Mouse (Mus musculus): ENCODE measurements at regions not wholly inside any gene's neighbourhood (a gene's known extent, or its start where the extent isn't known, plus 50 kb on each side); places are given as distances from the start of the nearest gene placed in this dataset.

DNA sequence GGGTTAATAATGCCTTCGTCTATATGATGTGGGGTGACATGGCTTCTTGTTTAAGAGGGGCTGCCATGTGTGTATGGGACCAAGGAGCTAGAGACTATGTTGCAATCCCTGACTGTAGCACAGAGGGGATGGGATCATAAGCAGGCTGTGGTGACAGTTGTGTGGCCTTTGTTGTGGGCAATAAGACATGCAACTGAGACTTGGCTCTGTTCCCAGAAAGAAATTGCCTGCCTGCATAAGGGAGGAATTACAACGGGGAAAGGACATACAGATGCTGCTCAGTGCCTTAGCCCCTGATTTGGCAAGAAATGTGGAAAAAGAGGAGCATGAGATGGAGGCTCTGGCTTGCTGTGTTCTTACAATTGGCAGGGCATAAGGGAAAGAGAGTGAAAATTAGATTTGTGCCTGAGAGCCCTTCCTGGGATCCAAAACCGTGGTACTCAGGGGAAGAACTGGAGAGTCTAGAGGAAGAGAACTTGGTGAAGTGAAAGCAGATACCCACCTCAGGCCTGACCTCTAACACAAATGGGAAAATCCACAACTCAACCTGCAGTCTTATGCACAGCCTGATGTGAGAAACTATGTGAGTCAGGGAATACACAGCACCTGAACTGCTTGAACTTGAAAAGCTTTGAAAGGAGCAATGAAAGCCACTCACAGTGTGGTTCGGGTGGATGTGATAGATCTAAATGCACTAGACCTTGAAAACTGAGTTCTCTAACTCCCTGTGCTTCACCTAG is 271.9 kb downstream of the 4930544G11Rik start:
- peak in 1 of 2 experiments; percentile 0 for DNase-seq (ENCODE audit: extremely low spot score in 1 of 2, low spot score in 1 of 2)

DNA sequence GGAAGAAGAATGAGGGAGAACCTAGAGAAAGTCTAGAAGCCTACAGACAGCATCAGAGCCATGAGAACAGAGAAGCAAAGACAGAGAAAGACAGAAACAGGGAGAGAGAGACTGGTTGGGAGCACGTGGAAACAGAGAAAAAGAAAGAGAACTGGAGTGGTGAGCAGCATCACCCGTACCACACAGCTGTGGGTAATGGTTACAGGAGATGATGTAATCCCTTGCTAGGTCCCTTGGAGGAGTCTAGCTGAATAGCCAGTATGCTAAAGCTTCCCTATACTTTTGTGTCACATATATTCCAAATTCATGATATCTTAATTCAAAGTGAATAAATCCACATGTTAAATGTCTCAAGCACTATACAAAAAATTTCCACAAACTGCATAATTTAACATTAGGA is 284.0 kb downstream of the 4930544G11Rik start:
- DNase-seq (ENCODE audit: extremely low spot score in 1 of 2, low spot score in 1 of 2), result no peak

DNA sequence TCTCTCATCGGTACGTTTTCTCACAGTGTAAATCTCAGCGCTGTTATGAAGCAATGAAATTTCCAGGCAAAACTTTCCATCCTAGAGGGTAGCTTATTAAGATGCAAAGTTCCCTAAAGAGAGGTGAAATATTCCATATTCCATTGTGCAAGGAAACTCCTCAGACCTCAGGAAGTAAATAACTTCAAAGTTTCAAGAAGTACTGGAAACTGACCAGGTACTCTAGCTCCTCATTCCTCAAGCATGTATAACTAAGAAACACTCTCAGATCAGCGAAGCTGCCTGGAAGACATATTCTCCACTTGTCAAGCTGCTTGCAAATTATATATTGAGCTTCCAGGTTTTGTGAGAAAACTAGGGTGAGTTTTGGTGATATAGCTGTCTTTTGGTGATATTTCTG is 279.8 kb upstream of the Mad2l1 start:
- DNase-seq (ENCODE audit: extremely low spot score in 1 of 2, low spot score in 1 of 2), result no peak

DNA sequence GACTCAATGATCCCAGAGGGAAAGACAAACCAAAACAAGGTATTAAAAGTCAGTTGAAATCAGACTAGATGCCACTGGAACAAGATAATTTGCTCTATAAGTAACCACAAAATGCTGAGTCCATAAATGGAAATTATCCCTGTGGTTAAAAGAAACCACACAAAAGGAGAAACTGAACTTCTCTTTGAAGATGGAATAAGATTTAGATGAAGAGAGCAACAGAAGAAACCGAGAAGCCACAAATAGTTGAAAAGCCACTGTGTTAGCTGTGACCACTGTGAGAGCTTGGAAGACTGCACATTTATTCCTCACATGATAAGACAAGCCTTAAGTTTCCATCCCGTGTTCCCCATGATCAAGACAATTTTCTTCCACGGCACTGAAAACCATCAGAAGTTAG is 271.8 kb upstream of the Mad2l1 start:
- no peak for DNase-seq (ENCODE audit: extremely low spot score in 1 of 2, low spot score in 1 of 2)

DNA sequence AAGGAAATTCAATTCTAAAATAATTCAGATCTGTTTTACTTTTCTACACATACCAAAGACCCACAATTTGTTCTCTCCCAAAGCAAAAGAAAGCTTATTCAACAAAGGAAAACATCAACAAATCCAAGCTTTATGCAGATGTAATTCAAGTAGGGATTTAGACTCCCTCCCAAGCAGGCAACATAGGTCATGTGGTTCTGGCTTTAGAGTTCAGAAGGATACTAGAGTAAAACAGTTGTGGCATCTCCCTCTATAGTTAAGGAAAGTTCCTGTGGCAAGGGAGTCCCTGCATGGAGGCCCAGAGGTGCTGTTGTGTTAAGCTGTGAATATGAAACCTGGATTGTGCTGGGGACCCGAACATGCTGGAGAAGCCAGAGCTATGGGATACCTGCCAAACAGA is 271.3 kb upstream of the Mad2l1 start:
- no peak for DNase-seq (ENCODE audit: extremely low spot score in 1 of 2, low spot score in 1 of 2)

DNA sequence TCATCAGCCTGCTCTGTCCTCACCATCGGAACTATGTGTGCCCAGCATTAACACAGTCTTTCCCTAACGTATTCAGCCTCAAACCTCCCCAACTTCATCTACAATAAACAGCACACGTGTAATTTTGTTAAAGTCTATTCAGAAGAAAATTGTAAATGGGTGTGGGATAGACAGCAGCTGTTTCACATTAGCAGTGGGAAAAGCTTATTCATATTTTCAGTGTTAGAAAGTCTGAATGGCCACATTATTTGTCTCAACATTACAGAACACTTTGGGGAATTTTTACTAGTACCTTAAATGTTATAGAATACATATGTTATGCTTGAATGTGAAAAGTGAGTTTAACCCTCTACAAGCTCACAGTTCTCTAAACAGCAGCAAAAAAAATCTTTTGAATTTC is 266.8 kb upstream of the Mad2l1 start:
- DNase-seq (ENCODE audit: extremely low spot score in 1 of 2, low spot score in 1 of 2), result no peak

DNA sequence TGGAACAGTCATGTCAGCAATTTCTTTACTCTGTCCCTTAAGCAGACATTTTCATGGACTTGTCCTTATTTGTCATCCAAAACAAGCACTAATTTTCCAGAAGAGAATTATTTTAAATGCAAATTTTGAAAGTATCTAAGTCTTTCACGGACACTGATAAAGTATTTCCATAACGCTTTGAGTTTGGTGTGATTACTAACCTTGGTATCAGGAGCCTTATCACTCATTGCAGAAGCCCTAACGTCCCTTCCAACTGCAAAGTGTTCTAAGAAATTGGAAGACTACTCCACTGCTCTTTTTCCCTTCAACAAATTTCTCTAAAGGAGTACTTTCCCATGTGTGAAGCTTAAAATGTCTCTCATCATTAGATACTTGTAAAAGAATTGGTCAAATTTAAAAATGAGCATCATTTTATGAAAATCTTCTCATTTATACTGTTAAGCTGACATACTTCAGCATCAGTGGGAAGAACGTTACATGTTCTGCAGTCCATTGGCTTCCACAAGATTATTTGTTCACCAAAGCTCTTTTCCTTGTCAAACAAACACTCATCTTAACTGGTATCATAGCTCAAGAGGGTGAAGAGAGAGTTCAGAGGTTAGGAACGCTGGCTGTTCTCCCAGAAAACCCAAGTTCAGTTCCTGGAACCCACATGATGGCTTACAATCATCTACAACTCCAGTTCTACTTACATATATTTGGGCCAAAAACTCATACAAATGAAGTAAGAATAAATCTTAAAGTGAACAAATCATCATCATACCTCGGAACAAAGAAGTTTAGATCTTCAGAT is 263.6 kb upstream of the Mad2l1 start:
- DNase-seq (ENCODE audit: extremely low spot score in 1 of 2, low spot score in 1 of 2), result no peak

DNA sequence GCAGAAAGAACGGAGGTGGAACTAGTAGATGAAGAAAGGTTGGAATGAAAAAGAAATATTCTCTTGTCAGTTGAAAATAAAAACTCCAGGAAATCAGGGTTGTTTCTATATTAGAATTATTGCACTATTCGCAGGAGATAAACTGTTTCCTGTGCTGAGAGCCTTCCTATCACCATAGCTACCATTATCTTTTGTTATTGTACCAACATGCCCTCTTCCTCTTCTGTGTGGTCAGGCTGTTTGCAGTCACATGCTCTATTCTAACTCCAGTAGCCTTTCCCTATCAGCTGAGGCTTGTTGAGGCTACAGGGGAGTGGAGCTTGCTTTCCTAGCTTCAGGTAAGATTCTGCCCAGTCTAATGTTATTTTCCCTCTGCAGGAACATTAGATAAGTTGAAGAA is 263.0 kb upstream of the Mad2l1 start:
- DNase-seq (ENCODE audit: extremely low spot score in 1 of 2, low spot score in 1 of 2), result no peak

DNA sequence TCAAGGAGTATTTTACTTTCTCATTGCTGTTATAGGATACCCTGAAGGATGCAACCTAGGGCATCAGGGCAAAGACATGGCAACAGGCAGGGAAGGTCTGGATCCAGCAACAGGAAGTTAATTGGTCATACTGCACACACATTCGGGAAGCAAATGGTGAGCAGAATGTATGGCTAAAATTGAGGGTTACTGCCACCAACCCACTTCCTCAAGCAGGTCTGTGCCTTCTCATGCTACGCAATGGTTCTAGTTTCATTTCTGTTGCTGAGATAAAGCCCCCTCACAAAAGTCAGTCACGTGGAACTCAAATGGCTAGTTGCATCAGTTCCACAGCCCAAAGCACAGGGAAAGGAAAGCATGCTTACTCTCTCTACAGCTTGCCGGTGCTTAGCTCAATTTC is 260.5 kb upstream of the Mad2l1 start:
- DNase-seq (ENCODE audit: extremely low spot score in 1 of 2, low spot score in 1 of 2), result no peak

DNA sequence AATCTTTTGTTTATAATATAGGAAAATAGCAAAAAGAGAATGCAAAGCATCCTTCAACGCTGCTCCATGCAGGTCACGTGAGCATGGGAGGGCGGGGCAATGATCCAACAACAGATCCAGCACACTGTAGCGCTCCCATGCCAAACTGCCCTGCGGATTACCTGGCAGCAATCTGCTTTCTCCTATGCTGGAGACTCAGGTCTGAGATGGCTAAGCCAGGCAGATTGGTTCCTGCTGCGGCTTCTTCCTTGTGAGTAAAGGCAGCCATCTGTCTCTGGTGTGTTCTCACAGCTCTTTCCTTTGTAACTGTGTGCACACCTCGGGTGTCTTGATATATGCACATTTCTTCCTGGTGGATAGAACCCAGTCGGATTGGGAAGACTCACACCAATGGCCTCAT is 254.5 kb upstream of the Mad2l1 start:
- no peak for DNase-seq (ENCODE audit: extremely low spot score in 1 of 2, low spot score in 1 of 2)

DNA sequence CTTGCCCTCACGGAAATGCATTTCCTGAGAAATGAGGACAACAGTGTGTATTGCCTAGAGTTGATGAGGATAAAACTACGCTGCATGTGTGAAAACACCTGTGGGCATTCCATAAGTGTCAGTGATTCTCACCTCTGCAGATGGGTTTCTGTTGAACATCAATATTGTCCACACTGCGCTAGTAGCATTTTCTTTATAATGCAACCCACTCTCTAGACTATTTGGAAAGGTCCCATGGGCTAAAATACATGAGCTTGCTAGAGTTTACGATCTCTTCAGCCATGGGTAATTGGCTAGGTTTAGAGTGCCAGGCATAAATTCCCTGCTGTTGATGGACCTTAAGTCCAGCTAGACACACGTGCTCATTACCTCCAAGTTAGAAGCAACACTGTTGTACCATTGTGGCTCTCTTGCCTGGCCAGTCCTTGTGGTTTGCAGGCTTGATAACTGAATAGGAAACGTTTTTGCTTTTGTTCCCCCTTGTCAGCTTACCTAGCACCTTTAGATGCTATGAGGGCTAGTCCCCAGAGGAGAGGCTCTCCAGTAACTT is 252.5 kb upstream of the Mad2l1 start:
- DNase-seq (ENCODE audit: extremely low spot score in 1 of 2, low spot score in 1 of 2), result no peak

DNA sequence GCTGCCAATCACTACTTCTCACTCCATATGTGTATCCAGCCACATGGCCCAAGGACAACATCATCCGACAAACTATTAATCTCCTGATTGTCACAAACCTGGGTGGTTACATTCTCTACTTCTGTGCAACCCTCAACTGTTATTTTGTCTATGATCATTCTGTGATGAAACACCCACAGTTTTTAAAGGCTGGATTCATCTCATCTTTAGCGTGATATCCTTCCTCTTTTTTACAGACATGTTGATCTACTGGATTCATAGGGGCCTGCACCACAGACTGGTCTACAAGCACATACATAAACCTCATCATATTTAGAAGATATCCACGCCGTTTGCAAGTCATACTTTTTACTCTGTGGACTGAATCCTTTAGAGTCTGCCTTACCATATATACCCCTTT is 251.7 kb upstream of the Mad2l1 start:
- DNase-seq (ENCODE audit: extremely low spot score in 1 of 2, low spot score in 1 of 2), result no peak

DNA sequence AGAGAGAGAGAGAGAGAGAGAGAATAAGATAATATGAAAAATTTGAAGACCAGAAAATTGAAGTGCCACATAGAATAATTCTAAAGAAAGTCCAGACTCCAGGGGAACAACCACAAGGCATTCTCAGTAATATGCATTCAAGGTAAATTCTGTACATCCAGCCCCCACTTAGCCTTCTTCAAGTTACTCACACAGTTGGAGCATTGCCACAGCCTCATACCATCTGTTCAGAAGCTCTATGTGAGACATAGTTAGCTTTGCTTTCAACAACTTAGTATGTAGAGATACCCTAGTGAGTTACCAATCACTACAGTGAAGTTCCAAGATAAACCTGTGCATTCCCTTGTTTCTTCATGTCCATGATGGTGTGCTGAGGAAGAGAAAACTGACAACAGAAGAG is 247.6 kb upstream of the Mad2l1 start:
- peak; percentile 38 to 75 for DNase-seq (ENCODE audit: extremely low spot score in 1 of 2, low spot score in 1 of 2)

DNA sequence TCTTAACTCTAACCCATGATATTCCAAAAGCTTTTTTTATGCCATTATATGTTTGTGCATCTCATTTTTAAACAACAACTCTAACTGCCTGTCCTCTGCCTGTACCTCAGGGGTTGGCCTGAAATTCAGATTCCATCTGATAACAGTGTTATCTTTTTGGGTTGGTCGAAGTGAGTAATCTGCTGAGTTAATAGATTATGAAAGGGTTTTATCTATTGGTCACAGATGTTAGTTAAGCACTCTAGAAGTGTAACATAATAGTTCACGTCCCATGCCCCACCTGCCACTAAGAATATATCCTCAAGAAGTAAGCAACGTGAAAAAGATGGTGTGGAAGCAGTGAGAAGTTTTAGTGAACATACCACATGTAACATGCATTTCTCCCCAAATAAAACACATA is 246.0 kb upstream of the Mad2l1 start:
- DNase-seq (ENCODE audit: extremely low spot score in 1 of 2, low spot score in 1 of 2), result no peak

DNA sequence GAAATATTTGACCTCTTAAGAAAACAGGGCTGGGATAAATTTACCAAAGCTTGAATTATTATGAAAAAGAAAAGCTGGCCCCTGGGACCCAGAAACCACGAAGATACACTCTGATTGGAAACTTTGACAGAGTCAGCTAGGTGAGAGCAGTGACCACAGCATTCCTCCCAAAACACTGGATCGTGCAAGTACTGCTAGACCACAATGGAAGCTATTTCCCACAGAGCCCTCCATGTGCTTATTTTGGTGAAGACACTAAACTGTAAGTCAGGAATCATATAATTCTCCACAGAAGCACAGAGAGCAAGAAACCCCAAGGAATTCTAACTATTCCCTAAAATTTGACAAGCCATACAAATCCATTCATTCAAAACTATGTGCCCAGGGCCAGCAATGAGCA is 243.6 kb upstream of the Mad2l1 start:
- no peak for DNase-seq (ENCODE audit: extremely low spot score in 1 of 2, low spot score in 1 of 2)

DNA sequence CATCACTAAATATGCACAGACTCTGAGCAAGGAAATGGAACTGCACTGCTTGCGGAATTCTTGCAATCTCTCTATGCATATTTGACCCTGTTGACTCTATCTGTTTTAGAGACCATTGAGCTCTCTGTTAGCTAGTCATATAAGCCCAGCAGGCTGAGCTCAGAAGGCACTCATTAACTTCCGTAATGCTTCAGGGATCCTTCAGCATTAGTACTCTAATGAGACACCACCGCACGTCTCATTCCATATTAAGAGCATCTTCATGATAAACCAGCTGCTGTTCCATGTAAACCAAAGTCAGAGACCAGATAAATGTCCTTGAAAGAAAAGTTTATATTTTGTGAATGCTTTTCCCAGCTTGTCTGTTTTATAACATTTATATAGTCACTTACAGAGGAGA is 237.1 kb upstream of the Mad2l1 start:
- DNase-seq (ENCODE audit: extremely low spot score in 1 of 2, low spot score in 1 of 2), result no peak

DNA sequence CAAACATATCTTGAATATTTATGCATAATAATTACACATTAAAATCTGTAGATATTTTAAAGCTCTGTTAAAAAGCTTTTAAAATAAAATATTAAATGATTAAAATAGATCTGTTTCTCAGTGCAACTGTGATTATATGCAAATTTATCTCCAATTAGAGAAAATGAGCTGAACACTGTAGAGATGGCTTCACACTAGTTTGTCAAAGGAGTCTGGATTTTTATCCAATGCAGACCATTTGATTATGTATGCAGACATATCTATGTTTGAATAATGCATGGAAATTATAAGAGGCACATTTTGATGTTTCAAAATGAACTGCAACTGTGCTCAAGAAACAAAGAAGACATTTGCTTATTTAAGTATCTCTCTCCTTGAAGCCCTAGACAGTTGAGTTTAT is 235.0 kb upstream of the Mad2l1 start:
- no peak for DNase-seq (ENCODE audit: extremely low spot score in 1 of 2, low spot score in 1 of 2)

DNA sequence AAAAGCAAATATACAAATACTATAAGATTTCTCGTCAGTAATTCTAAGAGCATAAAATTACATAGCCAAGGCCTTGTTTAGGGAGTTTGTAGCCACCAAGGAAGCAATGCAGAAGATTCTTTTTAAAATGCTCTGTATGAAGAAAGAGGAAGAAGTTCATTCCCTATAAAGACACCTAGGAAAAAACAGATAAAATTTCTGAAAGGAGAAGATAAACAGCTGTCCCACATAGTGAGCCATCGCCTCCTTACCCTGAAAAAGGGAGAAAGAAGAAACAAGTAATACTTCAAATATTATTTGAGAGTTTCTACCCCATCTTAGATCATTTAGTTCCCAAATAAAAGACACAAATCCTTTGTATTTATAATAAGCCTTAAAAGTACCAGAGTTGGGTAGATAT is 190.3 kb upstream of the Mad2l1 start:
- DNase-seq (ENCODE audit: extremely low spot score in 1 of 2, low spot score in 1 of 2), result no peak

DNA sequence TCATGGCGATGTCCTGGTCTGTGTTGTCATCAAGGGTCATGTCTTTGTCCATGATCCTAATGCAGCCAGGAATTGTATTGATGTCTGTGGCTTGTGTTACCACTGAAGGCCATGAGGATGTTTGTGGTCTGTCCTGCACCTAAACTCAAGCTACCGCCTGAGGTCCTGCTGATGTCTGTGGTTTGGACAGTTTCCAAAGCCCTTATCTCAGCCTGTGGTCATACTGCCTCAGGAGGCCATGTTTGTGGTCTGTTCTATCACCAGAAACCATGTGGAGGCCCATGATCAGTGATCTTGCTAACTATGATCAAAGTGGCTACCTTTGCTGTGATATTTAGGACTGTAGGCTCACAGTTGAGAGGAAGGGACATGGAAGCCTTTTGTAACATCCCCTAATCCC is 187.8 kb upstream of the Mad2l1 start:
- no peak for DNase-seq (ENCODE audit: extremely low spot score in 1 of 2, low spot score in 1 of 2)

DNA sequence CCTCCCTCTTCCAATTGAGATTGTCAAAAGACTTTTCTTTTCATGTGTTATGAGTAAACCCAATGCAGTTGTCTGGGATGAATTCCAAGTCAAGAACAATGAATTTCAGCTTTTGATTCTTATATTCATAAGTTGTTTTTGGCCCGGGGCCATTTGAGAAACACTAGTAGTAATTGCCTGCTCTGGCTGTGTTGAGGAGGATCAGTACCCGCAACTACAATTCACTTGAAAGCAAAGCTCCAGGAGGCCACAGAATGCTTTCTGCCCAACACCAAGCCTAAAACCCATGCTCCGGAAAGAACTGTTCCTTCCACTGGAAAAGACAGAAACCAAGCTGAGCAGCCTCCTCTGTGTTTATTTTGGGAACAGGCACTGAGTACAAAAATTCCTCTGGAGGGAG is 174.1 kb upstream of the Mad2l1 start:
- DNase-seq (ENCODE audit: extremely low spot score in 1 of 2, low spot score in 1 of 2), result peak; percentile 4 to 24

DNA sequence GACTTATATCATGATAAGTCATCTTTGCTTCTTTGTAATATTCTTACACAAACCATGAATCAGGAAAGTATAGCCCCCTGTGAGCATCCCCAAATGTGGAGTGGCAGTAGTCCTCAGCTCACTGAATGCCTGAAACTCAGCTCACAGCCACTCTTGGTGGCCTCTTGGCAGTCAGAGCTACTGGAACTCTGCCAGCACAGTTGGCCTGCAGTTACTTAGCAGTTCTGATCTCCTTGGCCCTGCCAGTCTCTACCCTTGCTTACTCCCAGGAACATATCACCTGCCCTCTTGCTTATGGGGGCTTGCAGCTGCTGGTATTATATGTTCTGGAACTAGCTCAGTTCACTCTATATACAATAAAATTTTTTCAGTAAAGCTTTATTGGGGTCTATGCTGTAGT is 167.9 kb upstream of the Mad2l1 start:
- DNase-seq (ENCODE audit: extremely low spot score in 1 of 2, low spot score in 1 of 2), result peak in 1 of 2 experiments; percentile 8

Measured in frontal cortex, adult 2 months (tissue).